Mouse (Mus musculus) myocyte (in vitro differentiated cells): Measurements from ENCODE around the gene Atp5g2. TPM values are rescaled to one million over a fixed set of nuclear protein-coding genes. Genes with fewer than 3 reads are reported as not detected.
A peak's percentile ranks its signal among the peaks of the same experiment; 100 is the strongest.
"Not testable (repeated sequence)": the region's sequence is repeated elsewhere in the genome, so short reads cannot be mapped to it uniquely, and the experiment has no call there.

Experiments
- H3K27me3 ChIP-seq: one replicate; pipeline ENCODE4 v1.6.1; 2011; ENCODE audit not compliant: control insufficient read depth, insufficient read depth, insufficient read length
- H3K36me3 ChIP-seq: one replicate; pipeline ENCODE4 v1.6.1; 2011; ENCODE audit not compliant: control insufficient read depth, insufficient read depth
- H3K4me2 ChIP-seq: one replicate; pipeline ENCODE4 v1.6.1; 2011; ENCODE audit warnings: low read depth, control low read depth
- H3K4me3 ChIP-seq: one replicate; pipeline ENCODE4 v1.5.1; 2011; ENCODE audit warnings: mild to moderate bottlenecking, control low read depth, moderate library complexity
- H3K79me2 ChIP-seq: one replicate; pipeline ENCODE4 v1.6.1; 2011; ENCODE audit not compliant: control insufficient read depth, insufficient read depth
- H3ac ChIP-seq: one replicate; pipeline ENCODE4 v1.6.1; 2011; ENCODE audit not compliant: control insufficient read depth, insufficient read length
- CEBPB ChIP-seq: IDR thresholded peaks from 2 replicates; pipeline ENCODE4 v1.6.1; 2011; ENCODE audit warnings: mild to moderate bottlenecking, moderate library complexity; ENCODE audit not compliant: poor library complexity, insufficient read depth, severe bottlenecking
- E2F4 ChIP-seq: IDR thresholded peaks from one replicate; pipeline ENCODE4 v1.6.1; 2011; ENCODE audit warnings: mild to moderate bottlenecking, control low read depth, moderate library complexity; ENCODE audit not compliant: insufficient read depth
- MAX ChIP-seq: IDR thresholded peaks from one replicate; pipeline ENCODE4 v1.6.1; 2011; ENCODE audit warnings: low read depth, mild to moderate bottlenecking, control low read depth
- MYOD1 ChIP-seq, 3 experiments: IDR thresholded peaks; one replicate each; pipeline ENCODE4 v1.6.1; 2011; ENCODE audit warnings: control low read depth in 2 of 3, low read depth in 2 of 3, mild to moderate bottlenecking in 2 of 3, moderate library complexity in 1 of 3; ENCODE audit not compliant: insufficient read length in 2 of 3, control insufficient read depth in 1 of 3
- MYOG ChIP-seq, 3 experiments: IDR thresholded peaks; one replicate each; pipeline ENCODE4 v1.6.1; 2011; ENCODE audit warnings: control low read depth in 2 of 3, low read depth in 2 of 3, mild to moderate bottlenecking in 2 of 3; ENCODE audit not compliant: insufficient read length in 2 of 3, control insufficient read depth in 1 of 3, insufficient read depth in 1 of 3
- POLR2A ChIP-seq: IDR thresholded peaks from one replicate; pipeline ENCODE4 v1.6.1; 2011; ENCODE audit warnings: low read depth, mild to moderate bottlenecking, control low read depth, moderate library complexity; ENCODE audit not compliant: insufficient read length
- POLR2AphosphoS2 ChIP-seq: IDR thresholded peaks from one replicate; pipeline ENCODE4 v1.6.1; 2011; ENCODE audit warnings: low read depth, control low read depth; ENCODE audit not compliant: insufficient read length
- REST ChIP-seq: IDR thresholded peaks from one replicate; pipeline ENCODE4 v1.6.1; 2011; ENCODE audit warnings: mild to moderate bottlenecking, control low read depth, moderate library complexity; ENCODE audit not compliant: insufficient read depth, insufficient read length
- SRF ChIP-seq: IDR thresholded peaks from one replicate; pipeline ENCODE4 v1.6.1; 2011; ENCODE audit warnings: low read depth; ENCODE audit not compliant: control insufficient read depth, insufficient read length
- TCF12 ChIP-seq: IDR thresholded peaks from one replicate; pipeline ENCODE4 v1.6.1; 2011; ENCODE audit warnings: mild to moderate bottlenecking, control low read depth; ENCODE audit not compliant: poor library complexity, insufficient read depth, severe bottlenecking
- TCF3 ChIP-seq: IDR thresholded peaks from one replicate; pipeline ENCODE4 v1.6.1; 2011; ENCODE audit warnings: low read depth, control low read depth; ENCODE audit not compliant: insufficient read length
- USF1 ChIP-seq: IDR thresholded peaks from one replicate; pipeline ENCODE4 v1.6.1; 2011; ENCODE audit warnings: low read depth, mild to moderate bottlenecking, control low read depth, moderate library complexity
- polyA plus RNA-seq: library from polyadenylated mRNA; unstranded; fragments of >200 nt; fragmentation: generic; extraction: Trizol; gene quantifications from one replicate; pipeline ENCODE4 v1.2.1, GENCODE M21; 2012; ENCODE audit warnings: missing spikeins

Gene Atp5g2
- polyA plus RNA-seq, 1 experiment = 947 TPM

DNA sequence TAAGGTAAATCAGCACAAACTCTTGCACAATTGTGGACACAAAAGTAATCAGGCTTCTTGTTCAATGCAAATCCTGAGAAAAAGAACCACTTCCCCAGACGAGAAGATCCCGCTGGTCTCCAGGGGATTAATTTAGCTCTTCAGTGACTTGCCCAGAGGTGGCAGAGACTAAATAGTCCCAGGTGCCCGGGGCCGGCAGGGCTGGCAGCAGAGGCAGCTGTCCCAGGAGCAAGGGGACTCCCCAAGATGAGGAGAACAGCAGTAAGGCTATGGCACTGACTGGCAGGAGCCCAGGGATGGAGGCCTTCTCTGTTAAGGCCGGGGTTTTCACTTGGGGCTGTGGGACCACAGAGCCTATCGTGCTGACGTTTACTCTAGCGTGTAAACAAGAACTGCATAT is 8.3 kb downstream of the Atp5g2 start:
- H3K4me3 ChIP-seq = no peak overlapping the region
- H3K36me3 ChIP-seq = peaks cover 63% of the 10 kb centered on the region
- no peaks in the 10 kb centered on the region for H3K27me3 ChIP-seq
- peaks cover 9% of the 10 kb centered on the region for H3K79me2 ChIP-seq
- no peak overlapping the region for H3ac ChIP-seq
- H3K4me2 ChIP-seq = no peak overlapping the region
- TF ChIP-seq MYOD1 (IDR thresholded peaks at IDR 0.05; ENCODE audit: control insufficient read depth in 1 of 3, insufficient read length in 2 of 3, low read depth in 2 of 3) (no peak), SRF (no peak), USF1 (no peak), E2F4 (no peak), MYOG (IDR thresholded peaks at IDR 0.05; ENCODE audit: control insufficient read depth in 1 of 3, insufficient read depth in 1 of 3, insufficient read length in 2 of 3, low read depth in 2 of 3) (no peak)

DNA sequence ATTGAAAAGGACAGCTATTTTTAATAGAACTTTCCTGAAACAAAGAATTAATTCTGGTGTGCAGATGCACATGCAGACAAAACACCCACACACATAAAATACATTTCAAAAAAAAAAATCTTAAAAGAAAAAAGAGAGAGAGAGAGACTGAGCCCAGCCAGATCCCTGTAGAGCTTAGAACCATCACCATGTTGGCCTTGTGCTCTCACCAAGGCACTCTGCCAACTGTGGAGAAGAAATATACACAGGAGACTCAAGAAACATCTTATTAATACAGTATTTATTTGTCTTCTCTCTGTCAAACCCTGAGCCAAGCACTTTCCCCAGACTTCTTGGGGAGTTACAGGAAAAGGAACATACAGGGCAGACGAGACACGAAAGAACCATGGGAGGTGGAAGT is 9.6 kb downstream of the Atp5g2 start:
- not testable (repeated sequence) for H3K4me3 ChIP-seq, H3ac ChIP-seq, H3K4me2 ChIP-seq, H3K79me2 ChIP-seq, H3K27me3 ChIP-seq
- H3K36me3 ChIP-seq = peaks cover 58% of the 10 kb centered on the region

DNA sequence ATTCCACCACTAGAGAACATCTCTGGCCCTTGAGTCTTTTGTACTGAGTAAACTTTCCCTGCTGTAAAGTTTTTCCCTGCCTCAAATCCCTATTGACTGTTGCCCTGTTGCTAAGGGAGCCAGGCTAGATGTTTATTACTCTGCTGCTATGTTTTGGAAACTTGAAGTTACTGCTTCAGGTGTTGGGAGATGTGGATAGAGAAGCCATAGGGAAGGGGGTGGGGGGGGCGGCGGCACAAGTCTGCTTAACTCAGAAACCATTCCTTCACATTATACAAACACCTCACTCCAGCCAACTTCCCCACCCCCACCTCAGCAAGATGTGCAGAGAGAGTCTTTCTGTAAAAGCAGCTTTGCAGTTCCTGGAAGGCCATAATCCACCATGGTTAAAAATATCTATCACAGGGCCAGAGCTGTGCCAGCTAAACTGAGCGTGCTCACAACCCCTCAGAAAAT is 14.2 kb downstream of the Atp5g2 start:
- no peak for TF ChIP-seq POLR2AphosphoS2
- no peak for TF ChIP-seq CEBPB
- no peak for TF ChIP-seq POLR2A
- no peak for TF ChIP-seq TCF3
- TF ChIP-seq E2F4 = no peak
- TF ChIP-seq MYOG (IDR thresholded peaks at IDR 0.05; ENCODE audit: control insufficient read depth in 1 of 3, insufficient read depth in 1 of 3, insufficient read length in 2 of 3, low read depth in 2 of 3) = no peak
- no peak for TF ChIP-seq REST
- no peak for TF ChIP-seq SRF
- TF ChIP-seq USF1 = no peak
- no peak for TF ChIP-seq MYOD1 (IDR thresholded peaks at IDR 0.05; ENCODE audit: control insufficient read depth in 1 of 3, insufficient read length in 2 of 3, low read depth in 2 of 3)
- TF ChIP-seq MAX = no peak
- no peak for TF ChIP-seq TCF12
- peaks cover 14% of the 10 kb centered on the region for H3K36me3 ChIP-seq
- H3K79me2 ChIP-seq = no peaks in the 10 kb centered on the region
- peak overlapping the region; percentile 26 for H3K4me2 ChIP-seq
- H3K27me3 ChIP-seq = no peaks in the 10 kb centered on the region
- H3ac ChIP-seq = no peak overlapping the region
- no peak overlapping the region for H3K4me3 ChIP-seq

DNA sequence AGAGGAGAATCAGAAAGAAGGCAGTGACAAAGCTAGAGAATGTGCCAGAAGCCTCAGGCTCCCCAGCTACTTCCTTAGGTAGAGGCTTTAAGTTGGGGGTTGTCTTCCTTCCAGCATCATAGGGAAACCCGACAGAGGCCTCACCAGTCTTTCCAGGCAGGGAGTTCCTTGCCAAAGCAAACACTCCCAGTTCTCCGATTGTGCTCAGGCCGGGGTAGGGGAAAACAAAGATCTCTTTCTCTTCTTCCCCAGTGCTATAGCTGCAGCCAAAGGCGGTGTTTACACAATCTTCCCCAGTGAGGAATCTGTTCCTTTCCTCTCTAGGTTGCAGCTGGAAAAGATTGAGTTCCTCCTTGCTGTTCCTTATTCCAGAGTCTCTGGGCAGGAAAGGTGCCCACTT is 15.5 kb downstream of the Atp5g2 start:
- no peaks in the 10 kb centered on the region for H3K79me2 ChIP-seq
- peak overlapping the region; percentile 26 for H3K4me2 ChIP-seq
- H3K36me3 ChIP-seq = peaks cover 5% of the 10 kb centered on the region
- H3K27me3 ChIP-seq = no peaks in the 10 kb centered on the region
- H3ac ChIP-seq = no peak overlapping the region
- no peak overlapping the region for H3K4me3 ChIP-seq
- TF ChIP-seq MYOD1 (IDR thresholded peaks at IDR 0.05; ENCODE audit: control insufficient read depth in 1 of 3, insufficient read length in 2 of 3, low read depth in 2 of 3) (no peak), SRF (no peak), POLR2A (no peak), MYOG (IDR thresholded peaks at IDR 0.05; ENCODE audit: control insufficient read depth in 1 of 3, insufficient read depth in 1 of 3, insufficient read length in 2 of 3, low read depth in 2 of 3) (no peak), USF1 (no peak), MAX (no peak), CEBPB (no peak), REST (no peak), E2F4 (no peak), TCF3 (no peak), TCF12 (no peak), POLR2AphosphoS2 (no peak)

DNA sequence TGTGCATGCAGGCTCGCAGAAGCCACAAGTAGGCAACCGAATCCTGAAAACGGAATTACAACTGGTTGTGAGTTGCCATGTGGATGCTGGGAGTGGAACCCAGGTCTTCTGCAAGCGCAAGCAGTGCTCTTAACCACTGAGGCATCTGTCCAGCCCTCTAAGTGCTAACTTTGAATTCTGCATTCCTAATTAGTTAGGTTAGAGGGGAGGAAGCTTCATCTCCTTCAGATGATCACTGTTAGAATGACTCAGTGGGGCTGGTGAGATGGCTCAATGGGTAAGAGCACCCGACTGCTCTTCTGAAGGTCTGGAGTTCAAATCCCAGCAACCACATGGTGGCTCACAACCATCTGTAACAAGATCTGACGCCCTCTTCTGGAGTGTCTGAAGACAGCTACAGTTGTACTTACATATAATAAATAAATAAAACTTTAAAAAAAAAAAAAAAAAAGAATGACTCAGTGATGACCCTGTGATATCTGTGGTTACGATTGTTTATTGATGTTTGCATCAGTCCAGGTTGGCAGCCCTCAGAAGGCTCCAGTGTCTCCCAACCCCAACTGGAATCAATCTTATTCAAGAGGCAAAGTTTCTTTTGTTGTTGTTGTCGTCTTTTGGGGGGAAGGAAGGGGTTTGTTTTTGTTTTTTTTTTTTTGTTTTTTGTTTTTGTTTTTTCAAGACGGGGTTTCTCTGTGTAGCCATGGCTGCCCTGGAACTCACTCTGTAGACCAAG is 20.1 kb downstream of the Atp5g2 start:
- not testable (repeated sequence) for H3K4me3 ChIP-seq, H3ac ChIP-seq, H3K79me2 ChIP-seq, H3K36me3 ChIP-seq, H3K4me2 ChIP-seq, H3K27me3 ChIP-seq
- 0 out of 2 replicates have a peak, but pooled peaks have one; percentile 8 for TF ChIP-seq CEBPB
